Comparison of ENCODE assay signal across 26 mouse cellular contexts in the genomic region with DNA sequence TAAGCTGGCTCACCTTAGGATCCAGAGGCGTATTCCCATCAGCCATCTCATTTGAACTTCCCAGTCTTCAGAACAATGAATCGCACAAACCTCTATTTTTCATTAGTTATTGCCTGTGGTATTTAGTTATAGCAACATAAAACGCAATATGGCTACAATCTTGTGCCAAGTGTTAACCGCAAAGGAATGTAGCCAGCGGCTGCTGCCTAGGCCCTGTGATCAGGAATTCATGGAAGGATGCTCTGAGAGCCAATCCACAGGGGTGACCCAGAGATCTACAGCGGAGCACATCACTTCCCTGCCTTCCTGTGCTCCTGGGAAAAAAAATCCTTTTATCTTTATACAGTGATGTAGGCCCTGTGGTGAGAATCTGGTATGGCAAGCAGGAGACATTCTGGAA. TPM values are rescaled to one million over a fixed set of nuclear protein-coding genes. Genes with fewer than 3 reads are reported as not detected.
DNase-seq lines count a peak whose midpoint lies in the region; ATAC-seq and TF ChIP-seq lines count a peak whose summit lies in the region.
"Had no signal": no experiment of that assay in that cellular context is flagged by ENCODE, and none has a peak within 500 bp of the region (broad histone marks: within the 10 kb centered on the region; RNA-seq: fewer than 3 reads in every experiment).

No protein-coding gene starts in this region.

- WGBS in midbrain, embryonic 11.5 days: 91% methylated on average over 6 of the region's 6 CpGs
- WGBS in midbrain, embryonic 16.5 days: 85% methylated on average over 6 of the region's 6 CpGs
- 53% methylated on average over 6 of the region's 6 CpGs for WGBS in limb, embryonic 15.5 days
- WGBS in stomach, postnatal 0 days: 84% methylated on average over 6 of the region's 6 CpGs
- 95% methylated on average over 6 of the region's 6 CpGs for WGBS in embryonic facial prominence, embryonic 10.5 days

- H3K4me3 ChIP-seq in layer of hippocampus, adult 2 months: no peak overlapping the region
- no peak overlapping the region for H3K4me3 ChIP-seq in midbrain, embryonic 11.5 days (ENCODE audit: low read depth, low read length)
- H3K4me3 ChIP-seq in midbrain, embryonic 16.5 days (ENCODE audit: low read depth, low read length): no peak overlapping the region
- no peak overlapping the region for H3K4me3 ChIP-seq in limb, embryonic 15.5 days
- no peak overlapping the region for H3K4me3 ChIP-seq in stomach, postnatal 0 days (ENCODE audit: low read depth, low read length)
- no peak overlapping the region for H3K4me3 ChIP-seq in embryonic facial prominence, embryonic 10.5 days
- H3K4me3 ChIP-seq: embryonic facial prominence, embryonic 12.5 days; forebrain, embryonic 12.5 days had no signal

- H3K27ac ChIP-seq in layer of hippocampus, adult 2 months: peak overlapping the region; percentile 71
- no peak overlapping the region for H3K27ac ChIP-seq in midbrain, embryonic 11.5 days (ENCODE audit: low read depth, low read length)
- no peak overlapping the region for H3K27ac ChIP-seq in midbrain, embryonic 16.5 days (ENCODE audit: low read length)
- H3K27ac ChIP-seq in limb, embryonic 15.5 days: no peak overlapping the region
- H3K27ac ChIP-seq in stomach, postnatal 0 days (replicated peaks): no peak overlapping the region
- H3K27ac ChIP-seq in embryonic facial prominence, embryonic 10.5 days (replicated peaks): no peak overlapping the region
- H3K27ac ChIP-seq: embryonic facial prominence, embryonic 12.5 days; forebrain, embryonic 12.5 days had no signal

- no peak for ATAC-seq in midbrain, embryonic 11.5 days (ENCODE audit: low FRiP score)
- no peak for ATAC-seq in midbrain, embryonic 16.5 days
- peak; percentile 58; the same call in 1 of the 2 replicates for ATAC-seq in limb, embryonic 15.5 days (ENCODE audit: insufficient number of reproducible peaks, low FRiP score, low TSS enrichment, low read depth)
- no peak for ATAC-seq in stomach, postnatal 0 days (ENCODE audit: low FRiP score, low TSS enrichment)
- ATAC-seq: activated CD4-positive, CD25-positive, alpha-beta regulatory T cell, adult 4 months; CD4-positive, CD25-positive, alpha-beta regulatory T cell, adult 4 months; forebrain, embryonic 14.5 days; forebrain, embryonic 16.5 days had no signal

- TF ChIP-seq CTCF in layer of hippocampus, adult 2 months (conservative IDR thresholded peaks at IDR 0.05): peak; percentile 32
- no peak for TF ChIP-seq CTCF in stomach, postnatal 0 days (IDR thresholded peaks at IDR 0.05; ENCODE audit: low read depth)

- H3K4me2 ChIP-seq in midbrain, embryonic 11.5 days: no peak overlapping the region
- no peak overlapping the region for H3K4me2 ChIP-seq in midbrain, embryonic 16.5 days (ENCODE audit: low read length)
- H3K4me2 ChIP-seq in limb, embryonic 15.5 days: no peak overlapping the region
- no peak overlapping the region for H3K4me2 ChIP-seq in stomach, postnatal 0 days (replicated peaks; ENCODE audit: low read depth)
- H3K4me2 ChIP-seq: embryonic facial prominence, embryonic 12.5 days; forebrain, embryonic 12.5 days had no signal

- H3K27me3 ChIP-seq in midbrain, embryonic 11.5 days (ENCODE audit: control insufficient read depth, insufficient read depth, low read length): no peaks in the 10 kb centered on the region
- H3K27me3 ChIP-seq in midbrain, embryonic 16.5 days (ENCODE audit: control insufficient read depth, insufficient read depth, low read depth, low read length): no peaks in the 10 kb centered on the region
- no peaks in the 10 kb centered on the region for H3K27me3 ChIP-seq in limb, embryonic 15.5 days
- H3K27me3 ChIP-seq in stomach, postnatal 0 days (ENCODE audit: control insufficient read depth, insufficient read depth, low read length): no peaks in the 10 kb centered on the region
- no peaks in the 10 kb centered on the region for H3K27me3 ChIP-seq in embryonic facial prominence, embryonic 10.5 days (replicated peaks; ENCODE audit: low read depth, poor library complexity, severe bottlenecking)
- H3K27me3 ChIP-seq: CH12.LX; embryonic facial prominence, embryonic 12.5 days; forebrain, embryonic 12.5 days had no signal

- no peak for DNase-seq in layer of hippocampus, adult 2 months (ENCODE audit: low spot score in 2 of 2)
- no peak for DNase-seq in layer of hippocampus, adult 18-20 months (ENCODE audit: low spot score in 2 of 2)
- peak; percentile 26 for DNase-seq in midbrain, embryonic 11.5 days (ENCODE audit: low spot score, missing footprints)
- DNase-seq in NIH3T3 (ENCODE audit: low read depth): peak; percentile 46
- DNase-seq in stomach, postnatal 0 days (ENCODE audit: low spot score): no peak
- DNase-seq in embryonic facial prominence, embryonic 10.5 days (ENCODE audit: low spot score): no peak
- DNase-seq: adrenal gland, adult 8-10 months; adrenal gland, postnatal 14 days; adrenal gland, postnatal 36 days; B cell, adult 2 months; cerebellum, adult 11-12 months; cerebellum, adult 2 months; cerebellum, adult 9-10 months; cerebellum, postnatal 14 days; cerebellum, postnatal 36 days; embryo, embryonic 11 days had no signal

- no peak overlapping the region for H3K9ac ChIP-seq in midbrain, embryonic 11.5 days (ENCODE audit: low read length)
- H3K9ac ChIP-seq in midbrain, embryonic 16.5 days (ENCODE audit: low read depth, low read length): no peak overlapping the region
- H3K9ac ChIP-seq in limb, embryonic 15.5 days: no peak overlapping the region
- H3K9ac ChIP-seq in stomach, postnatal 0 days (ENCODE audit: low read length): no peak overlapping the region
- H3K9ac ChIP-seq: embryonic facial prominence, embryonic 12.5 days; forebrain, embryonic 12.5 days had no signal

- H3K9me3 ChIP-seq in midbrain, embryonic 11.5 days (ENCODE audit: control insufficient read depth, low read length): no peaks in the 10 kb centered on the region
- no peaks in the 10 kb centered on the region for H3K9me3 ChIP-seq in midbrain, embryonic 16.5 days (replicated peaks; ENCODE audit: control insufficient read depth, low read length, poor library complexity, severe bottlenecking)
- no peaks in the 10 kb centered on the region for H3K9me3 ChIP-seq in limb, embryonic 15.5 days
- no peaks in the 10 kb centered on the region for H3K9me3 ChIP-seq in stomach, postnatal 0 days (ENCODE audit: control insufficient read depth, low read length)
- H3K9me3 ChIP-seq in embryonic facial prominence, embryonic 10.5 days: 0 out of 2 replicates have a peak, but pooled peaks cover 2% of the 10 kb centered on the region
- H3K9me3 ChIP-seq: embryonic facial prominence, embryonic 12.5 days; forebrain, embryonic 12.5 days; G1E had no signal

- H3K36me3 ChIP-seq in midbrain, embryonic 11.5 days (ENCODE audit: control insufficient read depth, insufficient read depth, low read length): no peaks in the 10 kb centered on the region
- H3K36me3 ChIP-seq in midbrain, embryonic 16.5 days (ENCODE audit: control insufficient read depth, insufficient read depth, low read length): no peaks in the 10 kb centered on the region
- no peaks in the 10 kb centered on the region for H3K36me3 ChIP-seq in limb, embryonic 15.5 days
- H3K36me3 ChIP-seq in stomach, postnatal 0 days (ENCODE audit: control insufficient read depth, insufficient read depth, low read length): no peaks in the 10 kb centered on the region
- no peaks in the 10 kb centered on the region for H3K36me3 ChIP-seq in embryonic facial prominence, embryonic 10.5 days (replicated peaks)
- H3K36me3 ChIP-seq: embryonic facial prominence, embryonic 12.5 days; forebrain, embryonic 12.5 days; G1E had no signal

- TF ChIP-seq EP300 in stomach, postnatal 0 days (optimal IDR thresholded peaks at IDR 0.05): no peak

- H3K4me1 ChIP-seq in midbrain, embryonic 11.5 days (ENCODE audit: control insufficient read depth, insufficient read depth, low read length): no peaks in the 10 kb centered on the region
- H3K4me1 ChIP-seq in midbrain, embryonic 16.5 days (ENCODE audit: control insufficient read depth, insufficient read depth, low read length): no peaks in the 10 kb centered on the region
- peaks cover 4% of the 10 kb centered on the region; the same call in 1 of the 2 replicates for H3K4me1 ChIP-seq in limb, embryonic 15.5 days
- no peaks in the 10 kb centered on the region for H3K4me1 ChIP-seq in stomach, postnatal 0 days (replicated peaks; ENCODE audit: control insufficient read depth, insufficient read depth)
- H3K4me1 ChIP-seq in embryonic facial prominence, embryonic 10.5 days: 0 out of 2 replicates have a peak, but pooled peaks cover 4% of the 10 kb centered on the region
- H3K4me1 ChIP-seq: embryonic facial prominence, embryonic 12.5 days; forebrain, embryonic 12.5 days had no signal

RNA-seq across cellular contexts. Expression of a gene that starts 43.2 kb away (rescaled TPM):
- total RNA-seq in layer of hippocampus, adult 2 months (2021): 100 to 1,000 TPM; 357 TPM
- total RNA-seq in layer of hippocampus, adult 18-20 months (2021): 100 to 1,000 TPM; 354 to 376 TPM
- 137 and 138 TPM in 2 replicates for polyA plus RNA-seq in midbrain, embryonic 11.5 days (2014; fragmentation: Nextera tagmentation; extraction: Ambion mirVana)
- 161 and 169 TPM in 2 replicates for polyA plus RNA-seq in midbrain, embryonic 16.5 days (2015; fragmentation: Nextera tagmentation; extraction: Ambion mirVana)
- polyA plus RNA-seq in limb, embryonic 15.5 days (2015; fragmentation: Nextera tagmentation; extraction: Ambion mirVana): 128 TPM in 2 replicates
- 40.5 and 52.9 TPM in 2 replicates for polyA plus RNA-seq in stomach, postnatal 0 days (2015; fragmentation: Nextera tagmentation; extraction: Ambion mirVana)
- polyA plus RNA-seq in embryonic facial prominence, embryonic 10.5 days (2016; fragmentation: Nextera tagmentation; extraction: Ambion mirVana): 137 and 144 TPM in 2 replicates

Comparison
In these comparisons a context has a peak if more than half of its experiments do, and no peak if none do; other contexts are left out.
1. DNase-seq: peak in midbrain, embryonic 11.5 days (single experiment) and NIH3T3 (single experiment); none in layer of hippocampus, adult 2 months (0 of 2), layer of hippocampus, adult 18-20 months (0 of 2), stomach, postnatal 0 days (single experiment) and embryonic facial prominence, embryonic 10.5 days (single experiment).